Mouse (Mus musculus): ENCODE measurements around the gene Cryzl1. TPM values are rescaled to one million over a fixed set of nuclear protein-coding genes. Genes with fewer than 3 reads are reported as not detected.

The Cryzl1 gene
- polyA plus RNA-seq, 1 experiment from 2014 or later = 88.9 TPM

DNA sequence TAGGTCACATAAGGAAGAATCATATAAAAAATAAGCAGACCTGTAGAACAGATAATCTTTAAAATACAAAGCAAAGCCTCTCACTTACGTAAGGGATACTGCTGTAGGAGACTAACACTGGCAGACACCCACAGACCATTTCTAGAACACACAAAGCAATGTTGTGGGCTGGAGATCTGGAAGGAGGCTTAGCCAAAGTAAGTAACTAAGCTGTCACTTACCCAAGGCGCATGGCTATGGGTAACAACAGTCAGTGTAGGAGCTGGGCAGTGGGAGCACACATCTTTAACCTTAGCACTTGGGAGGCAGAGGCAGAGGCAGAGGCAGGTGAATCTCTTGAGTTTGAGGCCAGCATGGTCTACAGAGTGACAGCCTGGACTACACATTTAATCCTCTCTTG lies 89.1 kb downstream of the Cryzl1 start:
- WGBS = 92% methylated on average over 2 of the region's 2 CpGs
- H3K36me3 ChIP-seq (ENCODE audit: control insufficient read depth, insufficient read depth, low read length) = peaks cover 64% of the 10 kb centered on the region
- H3K27ac ChIP-seq (ENCODE audit: low read length) = no peak overlapping the region
- H3K4me1 ChIP-seq (ENCODE audit: control insufficient read depth, insufficient read depth, low read length) = peaks cover 4% of the 10 kb centered on the region; the same call in 1 of the 2 replicates
- H3K9ac ChIP-seq (replicated peaks; ENCODE audit: low read depth, low read length) = no peak overlapping the region
- H3K4me2 ChIP-seq (replicated peaks; ENCODE audit: low read depth, low read length) = no peak overlapping the region
- no peak for ATAC-seq (ENCODE audit: insufficient number of reproducible peaks, insufficient read depth, low FRiP score, low read depth)
- no peak overlapping the region for H3K4me3 ChIP-seq (ENCODE audit: low read depth, low read length)
- no peaks in the 10 kb centered on the region for H3K27me3 ChIP-seq (ENCODE audit: control insufficient read depth, insufficient read depth, low read length)
- no peaks in the 10 kb centered on the region for H3K9me3 ChIP-seq (ENCODE audit: control insufficient read depth, low read depth, low read length)

Other genes starting within 250 kb of the Cryzl1 start
- 61.7 and 63.9 TPM in 2 replicates for gene Ifnar1, start 243.7 kb downstream of the Cryzl1 start, polyA plus RNA-seq (2014; fragmentation: Nextera tagmentation; extraction: Ambion mirVana)
- 44.0 and 51.8 TPM in 2 replicates for gene Ifngr2, start 181.9 kb downstream of the Cryzl1 start, polyA plus RNA-seq (2014; fragmentation: Nextera tagmentation; extraction: Ambion mirVana)
- gene Tmem50b, start 131.2 kb downstream of the Cryzl1 start, polyA plus RNA-seq (2014; fragmentation: Nextera tagmentation; extraction: Ambion mirVana) = 29.7 and 33.3 TPM in 2 replicates
- 2.7 and 4.1 TPM in 2 replicates for gene Dnajc28, start 109.9 kb downstream of the Cryzl1 start, polyA plus RNA-seq (2014; fragmentation: Nextera tagmentation; extraction: Ambion mirVana)
- gene Gart, start 82.0 kb downstream of the Cryzl1 start, polyA plus RNA-seq (2014; fragmentation: Nextera tagmentation; extraction: Ambion mirVana) = 95.8 and 114 TPM in 2 replicates
- gene Son, start 81.5 kb downstream of the Cryzl1 start, polyA plus RNA-seq (2014; fragmentation: Nextera tagmentation; extraction: Ambion mirVana) = 181 and 182 TPM in 2 replicates
- gene Donson, start 40.2 kb downstream of the Cryzl1 start, polyA plus RNA-seq (2014; fragmentation: Nextera tagmentation; extraction: Ambion mirVana) = 22.9 and 26.2 TPM in 2 replicates
- gene Itsn1, start 306 bp upstream of the Cryzl1 start, polyA plus RNA-seq (2014; fragmentation: Nextera tagmentation; extraction: Ambion mirVana) = 25.1 and 26.4 TPM in 2 replicates